Mouse (Mus musculus) fat pad, adult 2 months (tissue): ENCODE data around the gene Atp2b4.

Experiments used
- DNase-seq: peaks from one replicate; pipeline ENCODE4 v3.0.0-alpha.2; 2011; ENCODE audit warnings: low read depth, low spot score; ENCODE audit errors: extremely low read depth

Atp2b4 gene

GRCm38 (mm10) chr1:133660466-133661202 lies 140.2 kb downstream of the Atp2b4 start, which contains the start of gene Zbed6:
Gene Zbed6, minus strand, starts transcription at chr1:133660885.
- no peak for DNase-seq

GRCm38 (mm10) chr1:133658878-133659277 lies 142.0 kb downstream of the Atp2b4 start:
- no peak for DNase-seq

- DNase-seq = no peak
Measured at GRCm38 (mm10) chr1:133656811-133657210, 144.0 kb downstream of the Atp2b4 start.

- no peak for DNase-seq
Measured at GRCm38 (mm10) chr1:133653033-133653432, 147.8 kb downstream of the Atp2b4 start.

GRCm38 (mm10) chr1:133650288-133651055 lies 150.4 kb downstream of the Atp2b4 start:
- no peak for DNase-seq
